Mouse (Mus musculus) gonadal fat pad, adult 2 months (tissue): Measurements from ENCODE around the gene Paf1. TPM values are rescaled to one million over a fixed set of nuclear protein-coding genes. Genes with fewer than 3 reads are reported as not detected.

Source experiments
- DNase-seq: peaks from one replicate; pipeline ENCODE4 v3.0.0-alpha.2; 2012; ENCODE audit warnings: low read depth
- polyA plus RNA-seq: library from polyadenylated mRNA; depleted of rRNA; stranded (reverse); fragments of >200 nt; gene quantifications from 2 replicates; pipeline ENCODE4 v1.2.3, GENCODE M21; 2012

The Paf1 gene
- polyA plus RNA-seq, 1 experiment, result 78.0 TPM

GRCm38 (mm10) chr7:28370977-28371513 is 21.7 kb upstream of the Paf1 start:
- DNase-seq, result no peak

GRCm38 (mm10) chr7:28371514-28371989 is 21.2 kb upstream of the Paf1 start:
- DNase-seq, result no peak

- DNase-seq, result no peak
These were observed 20.3 kb upstream of the Paf1 start, which contains the start of gene Plekhg2 for GRCm38 (mm10) chr7:28372251-28373108. Gene Plekhg2 (minus strand): TSS chr7:28372599.

GRCm38 (mm10) chr7:28373131-28373581 is 19.6 kb upstream of the Paf1 start:
- no peak for DNase-seq

- DNase-seq, result no peak
These were observed 18.8 kb upstream of the Paf1 start for GRCm38 (mm10) chr7:28373891-28374495.

- DNase-seq, result no peak
These were observed 18.1 kb upstream of the Paf1 start for GRCm38 (mm10) chr7:28374647-28375046.

- DNase-seq, result no peak
These were observed 17.4 kb upstream of the Paf1 start for GRCm38 (mm10) chr7:28375176-28375921.

GRCm38 (mm10) chr7:28376011-28376771 is 16.6 kb upstream of the Paf1 start:
- no peak for DNase-seq

- DNase-seq, result no peak
These were observed 15.3 kb upstream of the Paf1 start for GRCm38 (mm10) chr7:28377190-28378065.

GRCm38 (mm10) chr7:28378066-28378690 is 14.6 kb upstream of the Paf1 start:
- DNase-seq, result no peak

- DNase-seq, result no peak
These were observed 13.7 kb upstream of the Paf1 start for GRCm38 (mm10) chr7:28378769-28379651.

- DNase-seq, result no peak
These were observed 12.3 kb upstream of the Paf1 start, which contains the start of gene Zfp36 for GRCm38 (mm10) chr7:28380237-28381016. Gene Zfp36 (minus strand): TSS chr7:28380253.

- DNase-seq, result no peak
These were observed 11.5 kb upstream of the Paf1 start for GRCm38 (mm10) chr7:28381017-28381790.

- DNase-seq, result no peak
These were observed 10.8 kb upstream of the Paf1 start for GRCm38 (mm10) chr7:28381938-28382337.

GRCm38 (mm10) chr7:28382347-28382951 is 10.3 kb upstream of the Paf1 start:
- DNase-seq, result no peak

- DNase-seq, result no peak
These were observed 9.8 kb upstream of the Paf1 start for GRCm38 (mm10) chr7:28382981-28383396.
